ENCODE assay signal across 8 mouse cellular contexts in the genomic region with DNA sequence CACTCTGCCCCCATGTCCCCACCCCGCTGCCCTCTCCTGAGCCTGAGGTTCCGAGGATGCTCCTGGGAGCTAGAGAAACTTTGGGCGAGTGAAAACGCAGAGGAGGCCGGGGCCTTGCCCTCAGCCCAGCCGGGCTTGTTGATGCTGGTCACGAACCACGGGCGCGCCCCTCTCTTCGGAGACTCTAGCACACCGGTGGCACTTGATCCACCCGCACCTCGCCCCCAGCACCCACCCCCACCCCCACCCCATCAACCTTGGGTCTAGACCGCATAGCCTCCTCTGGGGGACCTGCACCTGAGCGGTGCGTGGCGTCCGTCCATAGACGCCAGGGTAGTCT. TPM values are rescaled to one million over a fixed set of nuclear protein-coding genes. Genes with fewer than 3 reads are reported as not detected.
DNase-seq lines count a peak whose midpoint lies in the region; ATAC-seq and TF ChIP-seq lines count a peak whose summit lies in the region.

No protein-coding gene starts in this region.

- ATAC-seq in heart, embryonic 12.5 days (ENCODE audit: insufficient number of reproducible peaks, low FRiP score), result 0 out of 2 replicates have a peak, but pooled peaks have one; percentile 22
- peak; percentile 14 for ATAC-seq in forebrain, embryonic 14.5 days
- ATAC-seq in liver, postnatal 0 days, result peak; percentile 32

- H3K4me2 ChIP-seq in heart, embryonic 12.5 days, result peak overlapping the region; percentile 88
- peak overlapping the region; percentile 96 for H3K4me2 ChIP-seq in forebrain, embryonic 14.5 days (ENCODE audit: low read length)
- peak overlapping the region; percentile 95 for H3K4me2 ChIP-seq in liver, postnatal 0 days (ENCODE audit: low read depth, low read length)

- H3K4me3 ChIP-seq in heart, embryonic 12.5 days, result peak overlapping the region; percentile 66
- H3K4me3 ChIP-seq in ES-Bruce4 (ENCODE audit: low read depth, low read length), result peak overlapping the region; percentile 71
- peak overlapping the region; percentile 51 for H3K4me3 ChIP-seq in forebrain, embryonic 14.5 days (ENCODE audit: low read depth, low read length)
- peak overlapping the region; percentile 67 for H3K4me3 ChIP-seq in liver, postnatal 0 days (ENCODE audit: low read depth, low read length)

- peaks cover 25% of the 10 kb centered on the region for H3K4me1 ChIP-seq in heart, embryonic 12.5 days (replicated peaks)
- no peaks in the 10 kb centered on the region for H3K4me1 ChIP-seq in ES-Bruce4 (ENCODE audit: control insufficient read depth, insufficient read depth, low read length)
- H3K4me1 ChIP-seq in forebrain, embryonic 14.5 days (ENCODE audit: control insufficient read depth, insufficient read depth, low read length), result peaks cover 8% of the 10 kb centered on the region
- peaks cover 18% of the 10 kb centered on the region for H3K4me1 ChIP-seq in liver, postnatal 0 days (ENCODE audit: insufficient read depth)

- under 1% methylated on average over 20 of the region's 20 CpGs for WGBS in heart, embryonic 12.5 days
- WGBS in forebrain, embryonic 14.5 days, result 1% methylated on average over 20 of the region's 20 CpGs
- 3% methylated on average over 17 of the region's 20 CpGs for whole genome bisulfite sequencing in liver, postnatal 0 days (ENCODE audit: insufficient replicate concordance)

- no peak for DNase-seq in heart, postnatal 25 days (ENCODE audit: low spot score)
- DNase-seq in forebrain, embryonic 14.5 days (ENCODE audit: low spot score), result no peak
- no peak for DNase-seq in liver, postnatal 0 days
- no peak for DNase-seq in cerebellum, adult 11 months
- no peak for DNase-seq in ovary, adult 18-20 months (ENCODE audit: low spot score)
- DNase-seq in thymus, postnatal 0 days (ENCODE audit: low spot score), result no peak

- H3K9me3 ChIP-seq in heart, embryonic 12.5 days (replicated peaks), result no peaks in the 10 kb centered on the region
- peaks cover 8% of the 10 kb centered on the region for H3K9me3 ChIP-seq in ES-Bruce4 (replicated peaks; ENCODE audit: control insufficient read depth, insufficient read depth, low read length, poor library complexity, severe bottlenecking)
- H3K9me3 ChIP-seq in forebrain, embryonic 14.5 days (replicated peaks; ENCODE audit: control insufficient read depth, low read length), result no peaks in the 10 kb centered on the region
- no peaks in the 10 kb centered on the region for H3K9me3 ChIP-seq in liver, postnatal 0 days (ENCODE audit: low read length)

- no peak for TF ChIP-seq POLR2A in ES-Bruce4 (IDR thresholded peaks at IDR 0.05; ENCODE audit: insufficient read depth, low read length)

- TF ChIP-seq CTCF in ES-Bruce4 (IDR thresholded peaks at IDR 0.05; ENCODE audit: low read depth, low read length), result no peak
- TF ChIP-seq CTCF in liver, postnatal 0 days (IDR thresholded peaks at IDR 0.05; ENCODE audit: low read depth), result no peak

- intact Hi-C loops in heart, postnatal 25 days (cut with DNase I), result loop anchor here (2.0 to 10.0 kb wide), 5 partner anchors 16 to 637 kb away; a partner anchor contains a TSS

- H3K9ac ChIP-seq in heart, embryonic 12.5 days, result peak overlapping the region; percentile 83
- H3K9ac ChIP-seq in ES-Bruce4 (ENCODE audit: low read depth, poor library complexity, severe bottlenecking), result peak overlapping the region; percentile 57; the same call in 1 of the 2 replicates
- H3K9ac ChIP-seq in forebrain, embryonic 14.5 days (ENCODE audit: low read length), result peak overlapping the region; percentile 75
- peak overlapping the region; percentile 90 for H3K9ac ChIP-seq in liver, postnatal 0 days (replicated peaks)

- H3K36me3 ChIP-seq in heart, embryonic 12.5 days, result no peaks in the 10 kb centered on the region
- H3K36me3 ChIP-seq in ES-Bruce4 (ENCODE audit: control insufficient read depth, insufficient read depth, low read length, poor library complexity, severe bottlenecking), result no peaks in the 10 kb centered on the region
- no peaks in the 10 kb centered on the region for H3K36me3 ChIP-seq in forebrain, embryonic 14.5 days (ENCODE audit: control insufficient read depth, insufficient read depth, low read length)
- H3K36me3 ChIP-seq in liver, postnatal 0 days (replicated peaks; ENCODE audit: insufficient read depth, low read length), result no peaks in the 10 kb centered on the region

- no peak for TF ChIP-seq EP300 in ES-Bruce4 (IDR thresholded peaks at IDR 0.05; ENCODE audit: insufficient read depth, low read depth, low read length)
- TF ChIP-seq EP300 in liver, postnatal 0 days (IDR thresholded peaks at IDR 0.05; ENCODE audit: low read depth), result no peak

- H3K27ac ChIP-seq in heart, embryonic 12.5 days (ENCODE audit: poor library complexity, severe bottlenecking), result no peak overlapping the region; the same call in 1 of the 2 replicates
- no peak overlapping the region for H3K27ac ChIP-seq in ES-Bruce4 (ENCODE audit: insufficient read depth, low read length)
- no peak overlapping the region for H3K27ac ChIP-seq in forebrain, embryonic 14.5 days (ENCODE audit: low read depth, low read length)
- no peak overlapping the region for H3K27ac ChIP-seq in liver, postnatal 0 days (ENCODE audit: low read depth)

- H3K27me3 ChIP-seq in heart, embryonic 12.5 days (replicated peaks), result peaks cover 56% of the 10 kb centered on the region
- peaks cover 41% of the 10 kb centered on the region for H3K27me3 ChIP-seq in ES-Bruce4 (ENCODE audit: control insufficient read depth, insufficient read depth, low read length, poor library complexity, severe bottlenecking)
- H3K27me3 ChIP-seq in forebrain, embryonic 14.5 days (replicated peaks; ENCODE audit: control insufficient read depth, insufficient read depth, low read length), result peaks cover 58% of the 10 kb centered on the region
- H3K27me3 ChIP-seq in liver, postnatal 0 days (ENCODE audit: insufficient read depth, low read length), result peaks cover 88% of the 10 kb centered on the region

RNA-seq across cellular contexts. Expression of a gene that starts 0.7 kb away (rescaled TPM):
- polyA plus RNA-seq in heart, embryonic 12.5 days (2016; fragmentation: Nextera tagmentation; extraction: Ambion mirVana), result 0.14 TPM in 1 of 2 replicates, not detected in the other
- total RNA-seq in heart, postnatal 25 days (2021), result under 1 TPM; 0.36 to 0.42 TPM
- not detected in 2 replicates for polyA plus RNA-seq in ES-Bruce4 (2011; ENCODE audit: insufficient read depth, insufficient read length, low read depth, missing spikeins)
- polyA plus RNA-seq in forebrain, embryonic 14.5 days (2014; fragmentation: Nextera tagmentation; extraction: Ambion mirVana), result 0.09 and 0.18 TPM in 2 replicates
- not detected in 2 replicates for polyA plus RNA-seq in liver, postnatal 0 days (2015; fragmentation: Nextera tagmentation; extraction: Ambion mirVana)
- polyA plus RNA-seq in thymus, postnatal 0 days (2015; fragmentation: Nextera tagmentation; extraction: Ambion mirVana), result not detected in 2 replicates

RNA-seq across cellular contexts. Expression of a gene that starts 17.8 kb away (rescaled TPM):
- 15.6 and 17.9 TPM in 2 replicates for polyA plus RNA-seq in heart, embryonic 12.5 days (2016; fragmentation: Nextera tagmentation; extraction: Ambion mirVana)
- total RNA-seq in heart, postnatal 25 days (2021), result 10 to 100 TPM; 65.2 to 72.8 TPM
- 5.6 and 8.0 TPM in 2 replicates for polyA plus RNA-seq in ES-Bruce4 (2011; ENCODE audit: insufficient read depth, insufficient read length, low read depth, missing spikeins)
- polyA plus RNA-seq in forebrain, embryonic 14.5 days (2014; fragmentation: Nextera tagmentation; extraction: Ambion mirVana), result 45.8 and 48.9 TPM in 2 replicates
- polyA plus RNA-seq in liver, postnatal 0 days (2015; fragmentation: Nextera tagmentation; extraction: Ambion mirVana), result 5.1 and 5.7 TPM in 2 replicates
- 15.7 TPM in 2 replicates for polyA plus RNA-seq in thymus, postnatal 0 days (2015; fragmentation: Nextera tagmentation; extraction: Ambion mirVana)

RNA-seq across cellular contexts. Expression of a gene that starts 22.4 kb away (rescaled TPM):
- polyA plus RNA-seq in heart, embryonic 12.5 days (2016; fragmentation: Nextera tagmentation; extraction: Ambion mirVana), result 144 and 153 TPM in 2 replicates
- total RNA-seq in heart, postnatal 25 days (2021), result 100 to 1,000 TPM; 100 to 105 TPM
- 56.7 and 61.8 TPM in 2 replicates for polyA plus RNA-seq in ES-Bruce4 (2011; ENCODE audit: insufficient read depth, insufficient read length, low read depth, missing spikeins)
- polyA plus RNA-seq in forebrain, embryonic 14.5 days (2014; fragmentation: Nextera tagmentation; extraction: Ambion mirVana), result 291 TPM in 2 replicates
- 115 and 127 TPM in 2 replicates for polyA plus RNA-seq in liver, postnatal 0 days (2015; fragmentation: Nextera tagmentation; extraction: Ambion mirVana)
- 275 and 308 TPM in 2 replicates for polyA plus RNA-seq in thymus, postnatal 0 days (2015; fragmentation: Nextera tagmentation; extraction: Ambion mirVana)
